Mouse (Mus musculus): Measurements from ENCODE around the gene Ckap4.
"Not testable (repeated sequence)": the region's sequence is repeated elsewhere in the genome, so short reads cannot be mapped to it uniquely, and the experiment has no call there.

The Ckap4 gene

DNA sequence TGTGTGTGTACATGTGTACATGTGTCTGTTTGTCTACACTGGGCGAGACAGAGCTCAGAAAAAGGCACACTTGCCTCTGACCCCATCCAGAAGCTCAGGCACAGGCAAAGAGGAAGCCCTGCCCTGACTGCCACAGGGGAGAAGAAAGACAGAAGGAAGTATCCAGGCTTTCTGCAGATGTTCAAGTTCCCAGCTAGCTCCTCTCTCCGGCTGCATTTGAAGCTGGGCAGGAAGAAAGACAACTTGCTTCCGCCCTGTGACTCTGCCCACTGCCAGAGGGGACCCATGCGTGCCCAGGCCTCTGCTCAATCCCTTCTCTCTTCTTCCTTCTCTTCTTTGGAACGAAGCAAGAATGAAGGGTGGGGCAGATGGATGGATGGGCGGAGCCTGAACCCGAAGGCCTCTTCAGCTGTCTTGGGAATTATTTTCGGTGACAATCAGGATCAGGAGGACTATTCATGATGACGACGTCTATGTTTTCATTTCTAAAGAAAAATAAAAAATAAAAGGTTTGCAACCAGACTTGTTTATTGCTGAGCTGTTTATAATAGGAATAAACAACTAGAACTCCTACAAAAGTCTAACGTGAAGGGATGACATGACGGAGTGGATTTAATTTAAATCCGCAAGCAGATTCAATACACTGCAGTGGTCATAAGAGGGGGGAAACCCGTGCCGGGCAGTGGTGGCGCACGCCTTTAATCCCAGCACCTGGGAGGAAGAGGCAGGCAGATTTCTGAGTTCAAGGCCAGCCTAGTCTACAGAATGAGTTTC lies 15.5 kb upstream of the Ckap4 start:
- no peak for DNase-seq

DNA sequence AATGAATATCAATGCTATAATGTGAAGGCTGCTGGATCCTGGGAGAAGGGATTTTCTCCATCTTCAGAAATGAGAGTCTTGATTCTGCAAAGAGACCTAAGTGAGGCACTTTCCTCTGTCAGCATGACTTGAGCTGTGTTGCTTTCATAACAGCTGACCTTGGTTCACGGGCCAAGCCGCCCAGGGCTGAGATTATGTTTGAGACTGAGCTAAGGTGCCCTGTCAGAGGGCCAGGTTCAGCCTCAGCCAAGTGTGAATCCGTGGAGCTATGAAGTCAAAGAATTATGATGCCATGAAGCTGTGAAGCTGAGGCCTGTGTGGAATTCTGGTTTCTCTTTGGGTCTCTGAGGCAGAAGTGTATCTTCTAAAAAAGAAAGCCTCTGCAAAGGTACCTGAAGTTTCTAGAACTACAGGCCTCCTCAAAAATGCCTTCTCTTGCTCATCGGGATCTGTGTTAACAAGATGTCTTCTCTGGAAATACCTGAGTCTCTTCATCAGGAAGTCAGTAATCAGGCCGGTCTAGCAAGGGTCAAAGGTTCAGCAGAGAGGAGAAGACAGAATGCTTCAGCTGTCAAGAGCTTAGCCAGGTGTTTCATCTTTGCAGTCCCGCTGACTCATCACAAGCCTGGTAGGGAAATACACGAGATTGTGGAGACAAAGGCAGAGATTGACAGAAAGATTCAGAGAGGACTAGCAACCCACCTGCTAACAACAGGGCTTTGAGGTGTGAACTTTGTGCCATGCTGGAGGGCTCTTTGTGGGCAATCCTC lies 11.2 kb upstream of the Ckap4 start:
- no peak for DNase-seq

DNA sequence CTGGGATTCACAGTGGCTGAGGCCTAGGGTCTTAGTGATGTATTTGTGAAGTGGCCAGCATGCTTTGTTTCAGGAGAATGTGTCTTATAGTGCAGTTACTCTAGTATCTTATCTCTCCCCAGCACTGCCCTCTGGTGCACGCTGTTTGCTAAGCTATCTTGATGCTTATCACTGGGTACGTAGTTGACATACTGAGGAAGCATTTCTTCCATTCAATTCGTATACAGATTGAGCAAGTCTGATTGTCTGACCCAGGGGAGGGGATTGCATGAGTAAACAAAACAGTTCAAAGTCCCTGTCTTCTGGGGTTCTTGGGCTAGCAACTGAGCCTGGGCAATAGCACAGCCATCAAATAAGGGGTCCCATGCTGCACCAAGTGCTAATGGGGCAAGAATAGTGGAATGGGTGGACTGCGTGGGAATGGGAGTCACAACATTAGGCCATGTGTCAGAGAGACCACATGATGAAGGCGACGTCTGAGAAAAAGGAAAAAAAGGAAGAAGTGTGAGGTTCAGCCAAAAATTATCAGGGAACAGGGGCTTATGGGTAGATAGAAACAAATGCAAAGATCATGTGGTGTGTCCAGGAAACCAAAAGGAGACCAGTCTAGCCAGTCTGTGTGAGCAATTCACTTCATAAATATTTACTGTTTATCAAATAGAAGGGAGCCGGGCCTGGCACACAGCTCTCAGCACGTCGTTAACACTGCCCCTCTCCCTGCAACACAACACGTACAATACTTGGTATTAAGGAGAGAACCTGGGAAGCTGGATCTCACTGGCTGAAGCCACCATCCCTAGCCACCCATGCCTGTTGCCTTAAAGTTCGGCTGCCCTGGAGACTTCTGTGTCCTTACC lies 9.2 kb upstream of the Ckap4 start:
- DNase-seq = no peak

DNA sequence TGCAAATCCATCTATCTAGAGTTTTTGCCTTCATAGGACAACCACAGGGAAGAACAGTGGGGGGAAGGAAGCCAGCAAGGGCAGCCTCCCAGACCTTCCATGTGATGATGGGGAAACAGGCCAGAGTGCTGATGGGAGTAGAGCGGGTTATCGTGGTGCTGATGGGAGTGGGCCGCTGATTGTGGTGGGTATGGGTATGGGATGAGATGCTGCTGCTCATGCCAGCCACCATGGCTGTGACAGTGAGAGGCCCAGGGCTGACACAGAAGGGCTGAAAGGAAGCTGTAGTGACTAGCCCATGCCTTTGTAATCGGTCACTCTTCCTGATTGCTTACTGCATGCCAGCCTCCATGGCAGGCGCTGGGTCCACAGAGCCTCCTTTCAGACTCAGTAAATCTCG lies 5.8 kb upstream of the Ckap4 start:
- no peak for DNase-seq

DNA sequence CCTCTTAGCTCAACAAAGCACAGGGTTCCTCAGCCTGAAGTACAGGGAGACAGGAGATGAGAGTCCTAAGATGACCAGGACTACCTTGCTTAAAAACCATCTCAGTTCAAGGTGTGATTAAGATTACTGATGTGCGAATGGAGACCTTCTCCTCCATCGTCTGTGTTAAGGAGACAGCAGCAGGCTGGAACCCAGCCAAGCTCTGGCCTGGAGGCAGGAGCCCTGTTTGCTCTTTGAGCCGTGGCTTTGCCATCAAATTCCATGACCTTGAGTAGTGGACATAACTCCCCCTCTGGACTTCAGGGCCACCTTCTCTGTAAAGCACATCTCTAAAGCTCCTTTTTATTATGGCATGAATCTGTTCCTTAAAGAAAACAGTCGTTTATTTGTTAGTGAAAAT lies 2.0 kb upstream of the Ckap4 start:
- no peak for DNase-seq

DNA sequence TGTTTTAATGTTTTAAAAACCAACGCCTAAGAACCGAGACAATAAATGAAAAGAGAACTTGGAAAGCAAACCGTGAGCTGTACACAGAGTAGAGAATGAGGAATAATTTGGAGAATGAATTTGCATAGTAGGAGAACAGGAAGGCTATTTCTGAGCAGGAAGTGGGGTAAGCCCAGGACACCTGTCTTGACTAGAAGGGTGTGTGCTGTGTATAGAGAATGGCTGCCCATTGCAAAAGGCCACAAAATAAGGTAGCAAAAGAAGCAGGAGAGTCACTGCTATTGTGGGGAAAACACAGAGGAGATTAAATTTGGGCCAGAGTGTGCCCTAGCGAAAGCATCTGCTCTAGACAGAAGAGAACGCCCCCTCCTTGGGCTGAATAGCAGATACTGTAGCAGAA lies 1.6 kb upstream of the Ckap4 start:
- no peak for DNase-seq

DNA sequence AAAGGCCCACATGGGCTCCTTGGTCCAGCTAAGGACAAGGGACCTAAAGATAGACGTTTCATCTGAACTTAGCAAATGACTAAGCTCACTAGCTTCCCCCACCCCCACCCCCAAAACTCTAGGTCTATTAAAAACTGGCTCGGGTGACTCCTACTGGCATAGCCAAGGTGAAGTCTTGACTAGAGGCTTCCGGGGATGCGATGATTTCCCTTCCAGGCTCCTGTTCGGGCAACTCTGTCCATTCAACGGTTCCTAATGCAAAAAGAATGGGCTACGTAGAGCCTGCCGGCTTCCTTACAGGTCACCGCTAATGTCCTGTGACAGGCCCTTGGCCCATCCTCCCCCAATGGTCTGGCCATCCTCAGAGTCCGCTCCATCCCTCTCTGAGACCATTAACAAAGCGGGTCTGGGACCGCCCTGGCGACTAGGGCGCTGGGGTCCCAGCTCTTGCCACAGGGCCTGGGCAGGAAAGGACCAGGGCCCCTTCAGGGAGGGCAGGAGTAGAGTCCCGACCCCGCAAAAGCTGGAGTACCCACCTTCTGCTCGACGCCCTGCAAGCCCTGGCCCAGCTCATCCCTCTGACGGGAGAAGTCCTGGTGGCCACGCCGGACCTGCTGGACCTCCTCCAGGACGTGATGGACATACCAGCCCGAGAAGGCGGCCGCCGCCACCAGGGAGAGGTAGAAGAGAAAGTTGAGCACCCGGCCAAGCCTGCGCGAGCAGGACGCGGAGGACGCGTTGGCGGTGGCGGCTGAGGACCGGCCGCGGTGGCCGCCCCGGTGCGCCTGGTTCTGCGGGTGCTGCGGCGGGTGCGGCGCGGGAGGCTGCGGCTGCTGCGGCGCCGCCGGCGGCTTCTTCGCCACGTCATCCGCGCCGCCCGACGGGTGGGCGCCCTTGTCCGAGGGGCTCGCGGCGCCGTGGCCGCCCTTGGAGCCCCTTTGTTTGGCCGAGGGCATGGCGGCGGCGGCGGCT lies 665 bp downstream of the Ckap4 start:
- DNase-seq = peak; percentile 13 to 29

DNA sequence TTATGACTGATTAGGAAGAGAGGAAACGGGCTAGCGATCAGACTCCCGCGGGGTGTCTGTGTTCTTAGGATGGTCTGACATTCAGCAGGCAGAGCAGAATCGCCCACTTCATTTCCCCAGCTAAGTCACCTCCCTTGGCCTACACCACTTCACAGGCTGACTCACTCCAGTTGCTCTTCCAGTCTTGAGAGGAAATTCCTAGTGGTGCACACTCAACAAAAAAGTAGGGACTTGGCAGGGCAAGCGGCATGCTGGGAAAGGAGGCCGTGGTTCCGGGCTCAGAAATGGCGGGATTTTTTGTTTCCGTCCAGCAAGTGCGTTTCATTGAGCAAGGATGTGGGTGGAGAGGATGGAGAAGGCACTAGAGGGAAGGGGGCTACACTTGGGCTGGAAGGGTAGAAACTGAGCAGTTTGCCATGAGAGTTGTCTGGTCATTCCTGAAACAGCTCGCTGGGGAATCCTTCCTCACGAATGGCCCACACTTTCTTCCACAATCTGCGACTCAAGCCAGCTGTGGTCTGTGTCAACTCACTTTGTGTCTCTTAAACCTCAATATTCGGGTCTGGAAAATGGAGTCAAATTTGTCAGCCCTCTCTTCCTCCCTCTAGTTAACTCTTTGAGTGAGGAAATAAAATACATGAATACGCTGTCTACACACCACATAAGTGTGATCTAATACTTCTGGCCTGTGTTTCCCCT lies 1.5 kb downstream of the Ckap4 start:
- DNase-seq = no peak

DNA sequence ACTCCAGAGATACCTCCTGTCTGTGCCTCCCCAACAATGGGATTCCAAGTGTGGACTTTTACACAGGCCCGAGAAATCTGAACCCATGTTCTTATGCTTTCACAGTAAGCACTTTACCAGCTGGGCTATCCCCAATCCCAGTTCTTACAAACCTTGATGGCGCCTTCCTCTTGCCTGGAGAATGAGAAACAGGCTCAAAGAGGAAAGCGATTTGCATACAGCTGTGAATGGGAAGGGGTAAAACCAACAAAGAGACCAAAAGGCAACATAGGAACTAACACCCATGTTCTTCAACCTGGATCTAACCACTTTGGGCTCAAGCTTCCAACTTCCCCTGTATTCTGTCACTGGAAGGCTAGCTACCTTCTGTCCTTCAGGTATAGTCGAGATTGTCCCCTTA lies 2.3 kb downstream of the Ckap4 start:
- no peak for DNase-seq

DNA sequence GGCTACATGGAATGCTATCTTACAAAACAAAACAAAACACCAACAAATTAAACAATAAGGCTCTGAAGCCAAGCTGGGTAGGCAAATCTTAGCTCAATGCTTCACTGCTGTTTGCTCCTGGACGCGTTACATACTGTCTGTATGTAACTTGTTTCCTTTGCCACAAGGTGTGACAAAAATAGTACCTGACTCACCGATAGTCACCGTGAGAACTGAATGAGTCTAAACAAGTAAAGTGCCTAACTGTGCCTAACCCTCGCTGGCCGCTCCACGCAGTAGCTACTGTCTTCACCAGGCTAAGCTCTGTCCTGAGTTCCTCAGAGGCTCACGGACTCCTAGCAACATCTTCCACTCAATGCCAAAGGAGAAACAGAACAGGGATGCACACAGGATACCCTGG lies 3.5 kb downstream of the Ckap4 start:
- DNase-seq = no peak

DNA sequence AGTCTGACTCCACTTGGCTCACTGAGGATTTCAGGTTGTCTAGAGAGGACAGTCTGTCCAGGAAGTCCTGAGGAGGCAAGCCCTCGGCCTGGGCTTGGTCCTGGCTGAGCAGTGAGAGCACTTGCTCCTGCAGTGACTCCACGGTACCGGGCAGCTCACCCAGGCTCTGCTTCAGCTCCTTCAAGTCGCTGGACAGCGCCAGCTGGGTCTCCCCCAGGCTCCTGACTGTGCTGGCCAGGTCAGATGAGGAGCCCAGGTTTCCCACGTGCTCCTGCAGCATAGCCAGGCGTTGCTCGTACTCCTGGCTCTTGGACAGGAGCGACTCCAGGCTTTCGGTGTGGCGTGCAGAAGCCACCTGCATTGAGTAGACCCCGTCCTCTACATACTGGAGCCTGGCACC lies 6.2 kb downstream of the Ckap4 start:
- DNase-seq = no peak

DNA sequence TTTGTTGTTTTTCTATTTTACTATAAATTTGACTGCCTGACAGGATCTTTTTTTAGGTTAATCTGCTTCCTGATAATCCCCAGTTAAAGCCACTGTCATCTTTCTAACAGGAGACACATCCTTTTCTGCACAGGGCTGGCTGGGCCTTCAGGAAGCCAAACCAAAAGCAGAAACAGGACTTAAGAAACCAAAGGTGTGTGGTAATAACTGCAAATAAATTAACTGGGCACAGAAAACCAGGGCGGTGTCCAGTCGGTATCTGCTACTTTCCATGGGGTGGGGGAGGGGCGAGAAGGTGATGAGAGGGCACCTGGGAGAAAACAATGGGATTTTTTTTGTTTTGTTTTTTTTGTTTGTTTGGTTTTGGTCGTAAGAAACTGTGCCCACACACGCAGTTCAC lies 6.8 kb downstream of the Ckap4 start:
- no peak for DNase-seq

DNA sequence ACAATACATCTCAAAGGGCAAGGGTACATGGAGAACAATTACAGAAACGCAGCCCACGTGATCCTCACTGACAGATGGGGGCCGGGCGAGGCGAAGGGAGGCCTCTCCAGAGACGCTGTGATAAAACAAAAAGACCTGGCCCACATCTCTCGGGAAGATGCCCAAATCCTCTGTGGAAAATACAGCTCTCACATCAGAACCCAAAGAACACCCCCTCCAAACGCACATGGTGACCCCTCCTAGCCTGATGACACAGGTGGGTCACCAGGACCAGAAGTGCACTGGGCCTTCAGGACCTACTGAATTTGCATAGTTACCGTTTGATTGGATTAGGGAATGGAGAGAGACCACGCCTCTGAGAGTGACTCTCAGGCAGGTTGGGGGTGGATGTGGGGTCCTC lies 7.4 kb downstream of the Ckap4 start:
- no peak for DNase-seq

DNA sequence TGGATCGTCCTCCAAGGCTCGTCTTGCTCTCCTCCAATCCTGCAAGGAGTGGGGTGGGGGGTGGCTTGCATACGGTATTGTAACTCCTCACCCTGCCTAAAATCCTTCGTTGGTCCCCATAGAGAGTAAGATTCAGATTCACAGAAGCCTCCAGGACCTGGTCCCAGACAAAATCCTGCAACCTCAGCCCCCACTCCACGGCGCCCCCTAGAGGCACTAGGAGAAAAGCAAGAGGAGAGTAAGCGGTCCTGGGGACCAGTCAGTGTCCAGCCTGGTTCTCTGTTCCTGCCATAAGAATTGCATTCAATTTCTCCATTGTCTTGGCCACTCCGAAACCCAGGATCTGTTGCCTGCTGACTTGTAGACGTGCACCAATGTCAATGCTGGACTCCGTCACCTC lies 10.2 kb downstream of the Ckap4 start:
- no peak for DNase-seq

DNA sequence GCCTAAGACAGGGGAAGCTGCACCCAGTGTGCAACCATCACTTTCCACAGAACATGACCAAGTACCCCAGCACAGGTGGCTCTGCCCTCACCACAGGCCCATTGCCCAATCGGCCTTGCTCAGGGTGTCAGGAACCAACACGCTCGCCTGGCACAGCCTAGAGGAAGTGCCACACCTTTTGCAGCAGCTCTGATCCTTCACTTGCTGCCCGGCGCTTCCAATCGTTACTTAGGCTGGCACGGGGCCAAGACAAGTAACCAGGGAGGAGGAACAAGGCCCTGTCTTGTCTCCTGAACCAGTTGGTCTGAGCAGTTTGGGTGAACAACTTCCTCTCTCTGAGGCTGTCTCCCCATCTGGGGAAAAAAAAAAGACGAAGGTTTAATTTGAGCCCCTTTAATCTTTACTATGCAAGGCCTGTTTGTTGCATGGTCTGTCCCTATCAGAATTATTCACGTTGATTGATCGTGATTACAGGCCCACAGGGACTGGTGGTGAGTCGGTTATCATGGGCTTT lies 17.4 kb downstream of the Ckap4 start:
- peak; percentile 25 to 39 for DNase-seq

DNA sequence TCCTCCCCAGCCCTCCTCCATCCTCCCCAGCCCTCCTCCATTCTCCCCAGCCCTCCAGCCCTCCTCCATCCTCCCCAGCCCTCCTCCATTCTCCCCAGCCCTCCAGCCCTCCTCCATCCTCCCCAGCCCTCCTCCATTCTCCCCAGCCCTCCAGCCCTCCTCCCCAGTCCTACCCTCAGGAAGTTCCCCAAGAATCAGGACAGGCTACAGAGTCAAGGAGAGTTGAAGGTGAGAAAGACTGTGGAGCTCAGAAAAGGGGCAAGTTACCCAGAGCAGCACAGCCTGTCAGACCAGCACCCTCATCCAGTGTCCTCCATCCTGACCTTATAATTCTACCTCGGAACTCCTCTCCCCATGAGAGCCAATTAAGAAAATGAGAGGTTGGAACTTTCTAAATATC lies 17.9 kb downstream of the Ckap4 start:
- DNase-seq = not testable (repeated sequence)

DNA sequence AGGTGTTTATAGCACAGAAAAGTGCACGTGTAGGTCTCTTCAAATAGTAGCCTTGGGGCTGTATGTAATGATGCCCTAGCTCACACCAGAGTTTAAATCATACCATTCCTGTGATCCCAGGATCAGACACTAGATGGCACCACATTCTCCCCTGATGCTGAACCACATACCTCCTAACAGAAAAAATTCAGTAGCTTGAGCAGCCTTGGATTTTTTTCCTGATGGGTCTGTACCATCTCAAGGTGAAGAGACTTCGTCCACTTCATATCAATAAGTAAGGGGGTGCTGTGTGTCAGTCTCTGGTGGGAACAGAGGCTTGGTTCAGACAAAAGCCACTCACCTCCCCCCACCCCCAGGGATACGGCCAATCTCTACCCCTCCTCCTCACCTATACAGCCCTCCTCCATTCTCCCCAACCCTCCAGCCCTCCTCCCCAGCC lies 18.3 kb downstream of the Ckap4 start:
- peak; percentile 33 to 60 for DNase-seq

DNA sequence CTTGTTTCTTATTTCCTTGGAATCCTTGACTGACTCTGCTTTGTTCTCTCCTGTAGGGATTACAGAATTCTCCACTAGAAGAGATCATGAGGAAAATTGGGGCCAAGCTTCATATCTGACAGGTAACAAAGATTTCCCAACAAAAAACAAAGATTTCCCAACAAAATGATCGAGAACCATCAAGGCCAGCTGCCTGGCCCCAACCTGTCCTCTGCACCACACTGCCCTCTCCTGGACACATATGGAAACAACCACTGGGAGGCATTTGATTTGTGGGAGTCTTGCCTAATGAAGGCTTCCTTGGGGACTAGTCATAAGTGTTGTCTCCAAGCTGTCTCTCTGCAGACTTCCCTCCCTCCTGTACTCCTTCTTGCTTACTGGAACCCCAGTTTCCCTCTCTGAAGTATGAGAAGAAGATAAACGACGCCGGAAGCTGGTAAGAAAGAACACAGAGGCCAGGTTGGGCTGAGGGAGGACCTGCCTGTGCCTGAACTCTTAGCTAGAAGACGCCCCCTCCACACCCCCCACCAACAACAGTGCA lies 19.8 kb downstream of the Ckap4 start:
- DNase-seq = peak; percentile 55 to 68

DNA sequence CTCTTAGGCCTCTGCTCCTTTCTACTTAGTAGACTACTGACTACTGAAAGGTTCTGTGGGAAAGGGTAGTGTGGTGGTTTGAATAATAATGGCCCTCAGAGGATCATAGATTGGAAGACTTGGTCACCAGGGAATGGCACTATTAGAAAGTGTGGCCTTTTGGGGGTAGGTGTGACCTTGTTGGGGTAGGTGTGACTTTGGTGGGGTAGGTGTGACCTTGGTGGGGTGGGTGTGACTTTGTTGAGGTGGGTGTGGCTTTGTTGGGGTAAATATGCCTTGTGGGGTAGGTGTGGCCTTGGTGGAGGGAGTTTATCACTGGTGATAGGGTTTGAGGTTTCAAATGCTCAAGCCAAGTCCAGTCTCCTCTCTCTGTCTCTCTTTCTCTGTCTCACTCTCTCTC lies 21.1 kb downstream of the Ckap4 start:
- no peak for DNase-seq

DNA sequence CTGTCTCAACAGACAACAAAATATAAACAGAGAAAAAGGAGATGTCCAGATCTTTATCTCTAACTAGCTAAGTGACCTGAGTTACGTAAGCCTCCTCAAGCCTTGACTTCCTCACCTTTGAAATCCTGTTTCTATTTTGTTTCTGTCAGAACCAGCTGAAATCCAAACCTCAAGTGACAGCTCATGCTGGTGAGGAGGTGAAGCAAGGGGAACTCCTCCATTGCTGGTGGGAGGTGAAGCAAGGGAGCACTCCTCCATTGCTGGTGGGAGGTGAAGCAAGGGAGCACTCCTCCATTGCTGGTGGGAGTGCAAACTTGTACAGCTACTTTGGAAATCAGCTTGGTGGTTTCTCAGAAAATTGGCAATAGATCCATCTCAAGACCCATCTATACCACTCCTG lies 25.3 kb downstream of the Ckap4 start:
- no peak for DNase-seq

DNA sequence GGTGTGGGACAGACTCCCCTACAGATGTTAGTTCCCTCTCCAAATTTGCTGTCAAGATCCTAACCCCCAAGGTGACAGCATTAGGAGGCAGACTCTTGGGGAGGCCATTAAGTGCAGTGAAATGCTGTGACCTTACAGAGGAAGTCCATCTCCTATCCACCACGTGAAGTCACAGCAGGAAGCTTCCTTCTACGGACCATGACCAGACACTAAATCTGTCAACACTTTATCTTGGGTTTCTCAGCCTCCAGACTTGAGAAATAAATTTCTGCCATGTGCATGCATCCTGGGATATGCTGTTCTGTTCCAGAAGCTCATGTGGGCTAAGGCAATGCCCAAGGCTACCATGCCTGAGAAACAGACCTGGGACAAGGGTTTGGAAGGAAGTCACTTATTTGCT lies 35.0 kb downstream of the Ckap4 start:
- no peak for DNase-seq
